Mouse (Mus musculus) kidney, adult 2 months (tissue): ENCODE results near the gene Jpt1. TPM values are rescaled to one million over a fixed set of nuclear protein-coding genes. Genes with fewer than 3 reads are reported as not detected.

ENCODE experiments used
- DNase-seq: peaks from one replicate; pipeline ENCODE4 v3.0.0; 2021
- H3K27ac ChIP-seq: fragments of 200-500 bp; 2 replicates; pipeline ENCODE4 v1.5.1; 2012; ENCODE audit warnings: low read depth, low read length, control low read depth, inconsistent platforms; ENCODE audit not compliant: insufficient read depth
- H3K27me3 ChIP-seq: fragments of 200-500 bp; replicated peaks from 2 replicates; pipeline ENCODE4 v1.6.1; 2012; ENCODE audit warnings: mild to moderate bottlenecking, moderate library complexity, low read length, inconsistent platforms; ENCODE audit not compliant: control insufficient read depth, insufficient read depth
- H3K36me3 ChIP-seq: fragments of 200-500 bp; 2 replicates; pipeline ENCODE4 v1.6.1; 2012; ENCODE audit warnings: mild to moderate bottlenecking, moderate library complexity, low read length, inconsistent platforms; ENCODE audit not compliant: control insufficient read depth, insufficient read depth
- H3K4me1 ChIP-seq: fragments of 200-500 bp; 2 replicates; pipeline ENCODE4 v1.6.1; 2011; ENCODE audit warnings: low read length; ENCODE audit not compliant: control insufficient read depth, insufficient read depth
- H3K4me3 ChIP-seq: fragments of 200-500 bp; 2 replicates; pipeline ENCODE4 v1.5.1; 2011; ENCODE audit warnings: mild to moderate bottlenecking, low read depth, low read length, control low read depth; ENCODE audit not compliant: insufficient read depth
- CTCF ChIP-seq: fragments of 200-500 bp; conservative IDR thresholded peaks from 2 replicates; pipeline ENCODE4 v1.5.1; 2011; ENCODE audit warnings: low read depth, mild to moderate bottlenecking, control low read depth, low read length, moderate library complexity, mixed read lengths; ENCODE audit not compliant: insufficient read depth, insufficient read length
- POLR2A ChIP-seq: fragments of 200-500 bp; IDR thresholded peaks from one replicate; pipeline ENCODE4 v1.6.1; 2011; ENCODE audit warnings: low read depth, low read length, control low read depth
- WGBS: fragments of 180-500 bp; shearing (Covaris S2); methylation state at CpG from one replicate; pipeline ENCODE4 v1.1.7; 2018; 5-methylcytosine and 5-hydroxymethylcytosine counted together
- polyA plus RNA-seq: library from polyadenylated mRNA; depleted of rRNA; stranded (reverse); fragments of >200 nt; gene quantifications from 2 replicates; pipeline ENCODE4 v1.2.3, GENCODE M21; 2012; rRNA removed

Gene Jpt1
- polyA plus RNA-seq, 1 experiment = 64.9 TPM

- WGBS = 59% methylated on average over 8 of the region's 8 CpGs
- DNase-seq = peak; percentile 50
- no peak overlapping the region for H3K4me3 ChIP-seq
- H3K4me1 ChIP-seq = peaks cover 42% of the 10 kb centered on the region
- H3K27me3 ChIP-seq = no peaks in the 10 kb centered on the region
- TF ChIP-seq CTCF = no peak
- no peak for TF ChIP-seq POLR2A
- H3K36me3 ChIP-seq = no peaks in the 10 kb centered on the region
- H3K27ac ChIP-seq = peak overlapping the region; percentile 69; the same call in 1 of the 2 replicates
Measured at GRCm38 (mm10) chr11:115451781-115452241, 62.4 kb downstream of the Jpt1 start.

DNA sequence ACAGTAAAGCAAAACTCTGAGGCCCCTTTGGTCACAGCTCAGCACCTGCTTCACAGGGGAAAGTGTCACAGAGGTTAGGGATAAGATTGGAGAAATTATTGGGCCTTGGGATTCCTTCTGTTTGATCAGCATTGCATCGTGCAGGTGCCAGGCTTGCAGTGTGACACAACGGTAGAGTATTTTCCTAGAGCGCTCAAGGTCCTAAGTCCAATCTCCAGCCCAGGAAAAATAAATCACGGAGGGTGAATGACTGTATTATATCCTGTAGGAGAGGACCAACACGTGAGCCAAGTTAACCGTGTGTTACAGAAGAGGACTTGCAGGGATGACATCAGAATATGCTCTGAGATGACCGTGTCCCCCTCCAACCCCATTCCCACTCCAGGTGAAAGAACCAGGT lies 64.0 kb downstream of the Jpt1 start:
- WGBS = 36% methylated on average over 7 of the region's 7 CpGs
- Histone ChIP-seq H3K27ac (peak overlapping the region; percentile 95), H3K4me1 (peaks cover 49% of the 10 kb centered on the region), H3K36me3 (no peaks in the 10 kb centered on the region), H3K4me3 (no peak overlapping the region), H3K27me3 (no peaks in the 10 kb centered on the region)
- TF ChIP-seq POLR2A (no peak), CTCF (no peak)
- DNase-seq = peak; percentile 85

DNA sequence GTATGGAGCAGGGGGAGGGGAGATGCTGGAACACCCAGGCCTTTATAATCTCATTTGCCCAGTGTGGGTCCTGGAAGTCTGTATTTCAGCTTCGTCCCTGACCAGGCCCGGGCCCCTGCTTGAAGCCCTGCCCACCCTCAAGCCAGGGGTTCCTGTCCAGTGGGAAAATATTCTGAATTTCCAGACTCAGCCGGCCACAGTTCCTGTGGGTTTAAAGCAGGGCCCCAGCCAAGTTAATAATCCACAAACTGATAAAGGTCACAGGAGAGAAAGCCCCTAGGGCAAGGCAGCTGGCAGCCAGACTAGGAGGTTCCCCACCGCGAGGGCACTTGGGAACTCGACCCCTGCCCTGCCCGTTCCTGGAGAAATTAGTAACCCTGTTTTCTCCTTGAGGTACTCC lies 65.2 kb downstream of the Jpt1 start:
- peak; percentile 93 for DNase-seq
- Histone ChIP-seq H3K36me3 (no peaks in the 10 kb centered on the region), H3K27me3 (no peaks in the 10 kb centered on the region), H3K4me1 (peaks cover 49% of the 10 kb centered on the region), H3K4me3 (no peak overlapping the region), H3K27ac (peak overlapping the region; percentile 97)
- TF ChIP-seq CTCF (no peak), POLR2A (no peak)
- WGBS = 26% methylated on average over 7 of the region's 7 CpGs

DNA sequence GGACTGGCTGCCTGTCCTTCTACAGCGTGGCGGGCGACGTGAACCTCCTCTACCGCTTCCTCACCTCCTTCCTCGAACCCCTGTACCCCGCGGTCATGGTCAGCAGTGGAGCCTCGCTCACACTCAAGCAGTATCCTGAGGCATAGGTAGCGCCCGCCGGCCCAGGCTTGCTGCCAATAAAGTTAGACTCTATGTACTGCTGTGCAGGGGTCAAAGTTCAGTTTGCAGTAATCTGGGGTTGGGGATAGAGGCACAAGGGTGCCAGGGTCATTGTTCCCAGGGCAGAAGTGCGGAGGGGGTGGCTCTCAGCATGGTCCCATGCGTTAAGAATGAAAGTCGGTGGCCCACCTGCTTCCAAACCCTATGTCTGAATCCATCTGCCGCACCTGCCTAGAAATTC lies 66.1 kb downstream of the Jpt1 start:
- Histone ChIP-seq H3K36me3 (no peaks in the 10 kb centered on the region), H3K27ac (peak overlapping the region; percentile 97), H3K27me3 (no peaks in the 10 kb centered on the region), H3K4me1 (peaks cover 49% of the 10 kb centered on the region), H3K4me3 (no peak overlapping the region)
- whole genome bisulfite sequencing = 58% methylated on average over 16 of the region's 16 CpGs
- no peak for TF ChIP-seq POLR2A
- no peak for TF ChIP-seq CTCF
- DNase-seq = peak; percentile 91

Other genes starting within 250 kb of the Jpt1 start
- gene Grin2c, start 247.1 kb downstream of the Jpt1 start, polyA plus RNA-seq = 0.34 and 0.42 TPM in 2 replicates
- gene Fdxr, start 237.3 kb downstream of the Jpt1 start, polyA plus RNA-seq = 18.0 and 21.0 TPM in 2 replicates
- 14.0 and 18.1 TPM in 2 replicates for gene Fads6, start 216.7 kb downstream of the Jpt1 start, polyA plus RNA-seq
- gene Otop2, start 207.2 kb downstream of the Jpt1 start, polyA plus RNA-seq = not detected in 2 replicates
- gene Ush1g, start 192.3 kb downstream of the Jpt1 start, polyA plus RNA-seq = 0.04 and 0.05 TPM in 2 replicates
- 0.07 and 0.13 TPM in 2 replicates for gene Otop3, start 179.7 kb downstream of the Jpt1 start, polyA plus RNA-seq
- gene Hid1, start 146.6 kb downstream of the Jpt1 start, polyA plus RNA-seq = 5.4 and 6.1 TPM in 2 replicates
- 5.3 and 5.6 TPM in 2 replicates for gene Cdr2l, start 132.5 kb downstream of the Jpt1 start, polyA plus RNA-seq
- gene Mrpl58, start 110.6 kb downstream of the Jpt1 start, polyA plus RNA-seq = 145 and 146 TPM in 2 replicates
- gene Atp5h, start 94.4 kb downstream of the Jpt1 start, polyA plus RNA-seq = 296 and 478 TPM in 2 replicates
- gene Kctd2, start 94.3 kb downstream of the Jpt1 start, polyA plus RNA-seq = 35.4 and 37.8 TPM in 2 replicates
- 0.28 and 0.37 TPM in 2 replicates for gene Trim80, start 73.8 kb downstream of the Jpt1 start, polyA plus RNA-seq
- gene Slc16a5, start 51.9 kb downstream of the Jpt1 start, polyA plus RNA-seq = 31.1 and 42.8 TPM in 2 replicates
- 6.8 and 7.3 TPM in 2 replicates for gene Armc7, start 38.7 kb downstream of the Jpt1 start, polyA plus RNA-seq
- gene Nt5c, start 22.5 kb downstream of the Jpt1 start, polyA plus RNA-seq = 47.6 and 50.5 TPM in 2 replicates
- 48.4 and 85.2 TPM in 2 replicates for gene Sumo2, start 21.9 kb upstream of the Jpt1 start, polyA plus RNA-seq
- gene Nup85, start 50.0 kb upstream of the Jpt1 start, polyA plus RNA-seq = 32.9 and 33.5 TPM in 2 replicates
- 51.7 and 53.1 TPM in 2 replicates for gene Mrps7, start 89.5 kb upstream of the Jpt1 start, polyA plus RNA-seq
- 16.9 and 17.7 TPM in 2 replicates for gene Gga3, start 89.7 kb upstream of the Jpt1 start, polyA plus RNA-seq
- 138 and 144 TPM in 2 replicates for gene Mif4gd, start 98.6 kb upstream of the Jpt1 start, polyA plus RNA-seq
- 144 and 172 TPM in 2 replicates for gene Slc25a19, start 113.9 kb upstream of the Jpt1 start, polyA plus RNA-seq
- 34.1 and 42.6 TPM in 2 replicates for gene Grb2, start 194.2 kb upstream of the Jpt1 start, polyA plus RNA-seq